Mouse (Mus musculus): ENCODE measurements around the gene Hoxc10. TPM values are rescaled to one million over a fixed set of nuclear protein-coding genes. Genes with fewer than 3 reads are reported as not detected.

Gene Hoxc10
- not detected in 2 replicates for polyA plus RNA-seq (2015; fragmentation: Nextera tagmentation; extraction: Ambion mirVana)

DNA sequence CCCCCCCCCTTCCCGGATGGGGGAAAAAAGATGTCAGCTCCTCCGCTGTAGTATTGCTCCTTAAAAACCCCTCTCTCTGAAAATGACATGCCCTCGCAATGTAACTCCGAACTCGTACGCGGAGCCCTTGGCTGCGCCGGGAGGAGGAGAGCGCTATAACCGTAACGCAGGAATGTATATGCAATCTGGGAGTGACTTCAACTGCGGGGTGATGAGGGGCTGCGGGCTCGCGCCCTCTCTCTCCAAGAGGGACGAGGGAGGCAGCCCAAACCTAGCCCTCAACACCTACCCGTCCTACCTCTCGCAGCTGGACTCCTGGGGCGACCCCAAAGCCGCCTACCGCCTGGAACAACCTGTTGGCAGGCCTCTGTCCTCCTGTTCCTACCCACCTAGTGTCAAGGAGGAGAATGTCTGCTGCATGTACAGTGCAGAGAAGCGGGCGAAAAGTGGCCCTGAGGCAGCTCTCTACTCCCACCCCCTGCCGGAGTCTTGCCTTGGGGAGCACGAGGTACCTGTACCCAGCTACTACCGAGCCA lies at the start of gene Hoxc10:
Gene Hoxc10, plus strand, starts transcription at position 21 of the 536 bp plus-strand sequence.
- ATAC-seq (no peak), DNase-seq (no peak)
- 2% methylated on average over 27 of the region's 27 CpGs for WGBS (ENCODE audit: insufficient replicate concordance)
- Histone ChIP-seq H3K4me3 (ENCODE audit: low read depth, low read length) (no peak within 1 kb of the TSS), H3K27me3 (ENCODE audit: insufficient read depth, low read length) (peaks cover 98% of the 10 kb centered on the region), H3K36me3 (replicated peaks; ENCODE audit: insufficient read depth, low read length) (no peaks in the 10 kb centered on the region), H3K27ac (ENCODE audit: low read depth) (no peak within 1 kb of the TSS), H3K9ac (replicated peaks) (no peak within 1 kb of the TSS), H3K4me1 (ENCODE audit: insufficient read depth) (no peaks in the 10 kb centered on the region), H3K9me3 (ENCODE audit: low read length) (no peaks in the 10 kb centered on the region), H3K4me2 (ENCODE audit: low read depth, low read length) (no peak within 1 kb of the TSS)
- TF ChIP-seq EP300 (IDR thresholded peaks at IDR 0.05; ENCODE audit: low read depth) = no peak
- TF ChIP-seq CTCF (IDR thresholded peaks at IDR 0.05; ENCODE audit: low read depth) = no peak

DNA sequence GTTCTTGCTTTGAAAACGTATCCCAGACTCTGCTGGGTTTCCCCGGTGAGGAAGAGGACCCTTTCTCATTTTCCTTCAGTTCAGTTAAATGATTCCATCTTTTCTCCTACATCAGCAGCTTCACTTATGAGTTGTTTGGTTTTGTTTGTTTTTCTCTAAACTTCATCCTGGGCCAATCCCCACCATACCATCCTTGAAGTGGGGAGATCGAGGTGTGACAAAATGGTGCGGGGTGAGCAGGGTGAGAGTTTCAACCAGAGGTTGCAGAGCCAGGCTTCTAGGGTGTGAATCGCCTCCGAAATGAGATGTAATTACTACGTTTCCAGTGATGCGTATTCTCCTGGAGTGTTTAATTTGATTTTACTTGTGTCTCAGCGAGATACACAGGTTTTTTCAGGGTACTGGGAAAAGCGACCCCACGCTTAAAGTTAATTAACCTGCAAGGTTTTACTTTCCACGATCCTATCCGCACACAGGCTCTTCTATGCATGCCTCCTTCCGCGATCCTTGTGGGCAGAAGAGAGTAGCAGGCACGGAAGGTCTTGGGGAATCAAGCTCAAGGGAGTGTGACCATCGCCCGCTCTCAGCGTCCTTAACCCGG lies 48.5 kb upstream of the Hoxc10 start:
- Histone ChIP-seq H3K36me3 (replicated peaks; ENCODE audit: insufficient read depth, low read length) (no peaks in the 10 kb centered on the region), H3K9me3 (ENCODE audit: low read length) (no peaks in the 10 kb centered on the region), H3K27ac (ENCODE audit: low read depth) (no peak overlapping the region), H3K4me1 (ENCODE audit: insufficient read depth) (no peaks in the 10 kb centered on the region), H3K9ac (replicated peaks) (no peak overlapping the region), H3K4me2 (ENCODE audit: low read depth, low read length) (no peak overlapping the region), H3K4me3 (ENCODE audit: low read depth, low read length) (no peak overlapping the region), H3K27me3 (ENCODE audit: insufficient read depth, low read length) (peaks cover 90% of the 10 kb centered on the region)
- 2% methylated on average over 20 of the region's 20 CpGs for WGBS (ENCODE audit: insufficient replicate concordance)
- DNase-seq = no peak
- no peak for ATAC-seq
- TF ChIP-seq EP300 (IDR thresholded peaks at IDR 0.05; ENCODE audit: low read depth) = no peak
- no peak for TF ChIP-seq CTCF (IDR thresholded peaks at IDR 0.05; ENCODE audit: low read depth)

DNA sequence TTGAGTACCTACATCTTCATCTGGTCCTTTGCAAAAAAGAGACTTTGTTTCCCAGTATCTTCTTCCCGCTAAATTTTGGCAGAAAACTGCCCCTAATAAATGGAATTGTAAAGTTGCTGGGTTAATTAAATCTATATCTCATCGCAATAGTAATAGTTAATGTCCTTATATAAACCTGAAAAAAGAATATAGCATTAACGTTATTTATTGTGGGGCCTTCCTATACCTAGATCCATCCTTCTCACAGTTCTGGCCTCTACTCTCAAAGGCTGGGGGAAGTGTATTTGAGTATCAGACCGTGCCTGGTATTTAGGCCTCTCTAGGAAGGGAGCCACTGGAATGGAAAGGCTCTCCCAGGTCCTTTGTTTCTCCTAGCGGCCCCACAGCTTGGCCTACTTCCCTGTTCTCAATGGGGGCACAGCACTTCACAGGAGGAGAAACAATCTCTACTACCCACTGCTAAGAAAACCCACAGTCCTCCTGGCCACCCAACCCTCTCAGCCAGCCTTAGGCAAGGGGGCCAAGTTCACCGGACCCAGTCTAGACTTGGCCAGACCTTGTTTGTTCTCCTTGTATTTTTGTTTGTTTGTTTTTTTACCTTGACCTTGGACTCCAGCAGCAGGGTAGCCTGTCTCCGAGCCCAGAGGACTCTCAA lies 47.9 kb upstream of the Hoxc10 start:
- ATAC-seq (no peak), DNase-seq (no peak)
- no peak for TF ChIP-seq CTCF (IDR thresholded peaks at IDR 0.05; ENCODE audit: low read depth)
- no peak for TF ChIP-seq EP300 (IDR thresholded peaks at IDR 0.05; ENCODE audit: low read depth)
- no peaks in the 10 kb centered on the region for H3K9me3 ChIP-seq (ENCODE audit: low read length)
- H3K36me3 ChIP-seq (replicated peaks; ENCODE audit: insufficient read depth, low read length) = no peaks in the 10 kb centered on the region
- peaks cover 85% of the 10 kb centered on the region for H3K27me3 ChIP-seq (ENCODE audit: insufficient read depth, low read length)
- no peak overlapping the region for H3K9ac ChIP-seq (replicated peaks)
- H3K4me2 ChIP-seq (ENCODE audit: low read depth, low read length) = no peak overlapping the region
- no peak overlapping the region for H3K4me3 ChIP-seq (ENCODE audit: low read depth, low read length)
- WGBS (ENCODE audit: insufficient replicate concordance) = 4% methylated on average over 7 of the region's 7 CpGs
- no peaks in the 10 kb centered on the region for H3K4me1 ChIP-seq (ENCODE audit: insufficient read depth)
- H3K27ac ChIP-seq (ENCODE audit: low read depth) = no peak overlapping the region

DNA sequence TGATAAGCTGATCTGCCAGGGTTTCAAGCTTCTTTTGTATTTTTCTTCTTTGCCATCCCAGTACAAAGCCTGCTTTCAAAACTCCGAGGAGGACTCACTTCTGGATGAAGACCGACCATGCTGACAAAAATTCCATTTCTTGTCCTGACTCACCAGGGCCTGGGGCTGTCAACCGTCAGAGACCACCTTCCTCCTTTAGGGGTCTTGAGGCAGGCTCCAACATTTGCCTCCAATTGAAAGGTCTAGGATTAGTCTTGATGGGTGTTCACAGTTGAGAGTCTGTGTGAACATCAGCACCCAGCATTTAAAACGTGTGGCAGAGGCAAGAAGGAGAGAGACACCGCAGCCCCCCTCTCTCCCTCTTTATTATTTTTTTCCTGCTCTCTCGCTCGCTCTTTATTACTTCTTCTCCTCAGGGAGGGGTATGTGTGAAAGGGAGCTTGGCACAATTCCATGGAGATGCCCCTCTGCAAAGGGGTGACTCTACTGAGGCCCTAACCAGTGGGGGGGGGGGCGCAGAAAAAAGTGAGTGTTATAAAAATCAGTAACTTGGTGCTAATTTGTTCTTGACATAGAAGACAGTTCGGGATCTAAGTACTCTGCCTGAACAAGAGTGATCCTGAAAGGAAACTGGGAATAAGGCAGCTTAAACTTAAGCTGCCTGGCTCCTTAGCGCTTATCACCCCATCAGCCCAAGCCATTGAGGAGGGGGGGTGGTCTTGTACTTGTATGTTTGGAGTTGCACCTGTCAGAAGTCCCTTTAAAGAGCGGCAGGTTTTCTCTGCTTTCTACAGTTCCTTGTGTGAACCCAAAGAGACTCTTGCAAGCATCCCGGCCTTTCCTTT lies 47.0 kb upstream of the Hoxc10 start:
- Histone ChIP-seq H3K4me1 (ENCODE audit: insufficient read depth) (no peaks in the 10 kb centered on the region), H3K36me3 (replicated peaks; ENCODE audit: insufficient read depth, low read length) (no peaks in the 10 kb centered on the region), H3K4me2 (ENCODE audit: low read depth, low read length) (no peak overlapping the region), H3K27ac (ENCODE audit: low read depth) (no peak overlapping the region), H3K9ac (replicated peaks) (no peak overlapping the region), H3K9me3 (ENCODE audit: low read length) (no peaks in the 10 kb centered on the region), H3K4me3 (ENCODE audit: low read depth, low read length) (no peak overlapping the region), H3K27me3 (ENCODE audit: insufficient read depth, low read length) (peaks cover 88% of the 10 kb centered on the region)
- no peak for ATAC-seq
- WGBS (ENCODE audit: insufficient replicate concordance) = 6% methylated on average over 12 of the region's 12 CpGs
- TF ChIP-seq EP300 (IDR thresholded peaks at IDR 0.05; ENCODE audit: low read depth) (no peak), CTCF (IDR thresholded peaks at IDR 0.05; ENCODE audit: low read depth) (no peak)
- no peak for DNase-seq

DNA sequence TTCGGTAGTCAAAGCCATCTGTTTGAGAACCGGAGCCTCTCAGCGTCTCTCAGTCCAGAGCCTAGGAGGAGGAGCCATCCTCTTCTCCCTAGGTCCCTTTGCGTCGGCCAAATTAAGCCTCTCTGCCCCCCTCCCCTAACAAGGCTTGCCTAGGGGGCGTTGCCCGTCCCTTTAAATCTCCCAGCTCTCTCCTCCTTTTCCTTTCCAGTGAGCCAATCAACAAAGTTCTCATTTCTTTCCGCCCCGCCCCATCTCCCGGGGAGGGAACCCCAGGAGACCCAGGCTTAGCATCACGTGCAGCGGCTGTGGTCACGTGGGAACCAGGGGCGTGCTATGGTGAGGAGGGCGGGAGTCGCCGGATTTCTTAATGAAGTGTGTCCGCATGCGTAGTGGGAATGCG lies 46.0 kb upstream of the Hoxc10 start:
- ATAC-seq = no peak
- Histone ChIP-seq H3K4me1 (ENCODE audit: insufficient read depth) (no peaks in the 10 kb centered on the region), H3K27me3 (ENCODE audit: insufficient read depth, low read length) (peaks cover 86% of the 10 kb centered on the region), H3K9me3 (ENCODE audit: low read length) (no peaks in the 10 kb centered on the region), H3K9ac (replicated peaks) (no peak overlapping the region), H3K4me3 (ENCODE audit: low read depth, low read length) (no peak overlapping the region), H3K36me3 (replicated peaks; ENCODE audit: insufficient read depth, low read length) (no peaks in the 10 kb centered on the region), H3K27ac (ENCODE audit: low read depth) (no peak overlapping the region), H3K4me2 (ENCODE audit: low read depth, low read length) (no peak overlapping the region)
- no peak for TF ChIP-seq CTCF (IDR thresholded peaks at IDR 0.05; ENCODE audit: low read depth)
- TF ChIP-seq EP300 (IDR thresholded peaks at IDR 0.05; ENCODE audit: low read depth) = no peak
- DNase-seq = no peak
- WGBS (ENCODE audit: insufficient replicate concordance) = 4% methylated on average over 20 of the region's 20 CpGs

Data from liver, postnatal 0 days (tissue).